Mouse (Mus musculus) liver, adult 2 months (tissue): ENCODE measurements around the gene Ankrd2.

Experiments
- CTCF ChIP-seq: fragments of 200-500 bp; IDR thresholded peaks from 2 replicates; pipeline ENCODE4 v1.5.1; 2011; ENCODE audit warnings: low read depth, low read length, control low read depth
- POLR2A ChIP-seq: fragments of 200-500 bp; IDR thresholded peaks from 2 replicates; pipeline ENCODE4 v1.6.1; 2011; ENCODE audit warnings: low read length, control low read depth; ENCODE audit not compliant: insufficient read depth; ENCODE audit errors: extremely low read depth

DNA sequence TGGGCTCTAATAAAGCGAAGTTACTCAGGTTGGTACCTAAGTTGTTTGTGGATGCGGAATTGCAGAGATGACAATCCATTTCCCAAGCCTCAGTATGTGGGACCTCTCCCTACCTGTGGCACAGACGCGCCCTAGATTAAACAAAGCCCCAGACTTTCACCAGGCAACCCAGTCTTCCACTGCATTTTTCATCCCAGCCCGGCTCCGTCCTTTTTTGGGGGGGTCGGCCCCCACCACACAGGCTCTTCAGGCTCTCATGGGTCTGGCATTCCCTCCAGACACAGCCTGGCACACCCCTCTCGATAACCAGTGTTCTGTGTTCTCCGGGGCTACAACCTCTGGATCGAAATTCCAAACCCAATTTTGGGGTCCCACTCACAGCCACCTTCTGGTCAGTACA lies 49.9 kb downstream of the Ankrd2 start:
- TF ChIP-seq CTCF (no peak), POLR2A (no peak)
